Mouse (Mus musculus): ENCODE measurements around the gene Metrn. TPM values are rescaled to one million over a fixed set of nuclear protein-coding genes. Genes with fewer than 3 reads are reported as not detected.

The Metrn gene
- polyA plus RNA-seq, 1 experiment from 2014 or later, result 41.9 TPM

- Histone ChIP-seq H3K27me3 (replicated peaks) (no peaks in the 10 kb centered on the region), H3K27ac (no peak overlapping the region), H3K36me3 (no peaks in the 10 kb centered on the region), H3K9me3 (no peaks in the 10 kb centered on the region), H3K4me3 (replicated peaks) (no peak overlapping the region), H3K4me1 (replicated peaks) (peaks cover 5% of the 10 kb centered on the region; the same call in 1 of the 2 replicates), H3K9ac (no peak overlapping the region), H3K4me2 (replicated peaks) (no peak overlapping the region)
- peak; percentile 57 for ATAC-seq
- WGBS, result 12% methylated on average over 4 of the region's 4 CpGs
These were observed 41.1 kb downstream of the Metrn start for GRCm38 (mm10) chr17:25755627-25756377.

GRCm38 (mm10) chr17:25755086-25755485 is 41.9 kb downstream of the Metrn start:
- H3K4me1 ChIP-seq (replicated peaks), result peaks cover 5% of the 10 kb centered on the region; the same call in 1 of the 2 replicates
- no peaks in the 10 kb centered on the region for H3K9me3 ChIP-seq
- no peak for ATAC-seq
- H3K27me3 ChIP-seq (replicated peaks), result no peaks in the 10 kb centered on the region
- 77% methylated on average over 4 of the region's 4 CpGs for WGBS
- no peak overlapping the region for H3K4me3 ChIP-seq (replicated peaks)
- no peak overlapping the region for H3K4me2 ChIP-seq (replicated peaks)
- no peak overlapping the region for H3K27ac ChIP-seq
- no peaks in the 10 kb centered on the region for H3K36me3 ChIP-seq
- no peak overlapping the region for H3K9ac ChIP-seq

- Histone ChIP-seq H3K9ac (no peak within 1 kb of the TSS), H3K4me1 (replicated peaks) (peaks cover 5% of the 10 kb centered on the region; the same call in 1 of the 2 replicates), H3K36me3 (no peaks in the 10 kb centered on the region), H3K27me3 (replicated peaks) (no peaks in the 10 kb centered on the region), H3K9me3 (no peaks in the 10 kb centered on the region), H3K4me3 (replicated peaks) (no peak within 1 kb of the TSS), H3K4me2 (replicated peaks) (no peak within 1 kb of the TSS), H3K27ac (no peak within 1 kb of the TSS)
- ATAC-seq, result peak; percentile 37; the same call in 1 of the 2 replicates
- 78% methylated on average over 9 of the region's 9 CpGs for WGBS
These were observed 42.7 kb downstream of the Metrn start, which contains the start of gene Msln for GRCm38 (mm10) chr17:25754241-25754640. Gene Msln, minus strand, starts transcription at chr17:25754378.

GRCm38 (mm10) chr17:25751446-25751845 is 45.5 kb downstream of the Metrn start:
- 31% methylated on average over 5 of the region's 5 CpGs for WGBS
- no peaks in the 10 kb centered on the region for H3K9me3 ChIP-seq
- no peak overlapping the region for H3K4me3 ChIP-seq (replicated peaks)
- no peak overlapping the region for H3K9ac ChIP-seq
- H3K4me2 ChIP-seq (replicated peaks), result no peak overlapping the region
- no peaks in the 10 kb centered on the region for H3K27me3 ChIP-seq (replicated peaks)
- peaks cover 5% of the 10 kb centered on the region; the same call in 1 of the 2 replicates for H3K4me1 ChIP-seq (replicated peaks)
- no peak for ATAC-seq
- no peak overlapping the region for H3K27ac ChIP-seq
- H3K36me3 ChIP-seq, result no peaks in the 10 kb centered on the region

- H3K9me3 ChIP-seq, result no peaks in the 10 kb centered on the region
- H3K4me3 ChIP-seq (replicated peaks), result no peak overlapping the region
- no peaks in the 10 kb centered on the region for H3K36me3 ChIP-seq
- no peak overlapping the region for H3K27ac ChIP-seq
- no peak overlapping the region for H3K9ac ChIP-seq
- no peak for ATAC-seq
- no peaks in the 10 kb centered on the region for H3K27me3 ChIP-seq (replicated peaks)
- peaks cover 5% of the 10 kb centered on the region; the same call in 1 of the 2 replicates for H3K4me1 ChIP-seq (replicated peaks)
- H3K4me2 ChIP-seq (replicated peaks), result no peak overlapping the region
- WGBS, result 86% methylated on average over 6 of the region's 6 CpGs
These were observed 47.6 kb downstream of the Metrn start for GRCm38 (mm10) chr17:25749314-25749713.

- Histone ChIP-seq H3K36me3 (no peaks in the 10 kb centered on the region), H3K27ac (no peak overlapping the region), H3K9me3 (no peaks in the 10 kb centered on the region), H3K4me2 (replicated peaks) (no peak overlapping the region), H3K9ac (no peak overlapping the region), H3K4me3 (replicated peaks) (no peak overlapping the region), H3K4me1 (replicated peaks) (peaks cover 5% of the 10 kb centered on the region; the same call in 1 of the 2 replicates), H3K27me3 (replicated peaks) (no peaks in the 10 kb centered on the region)
- WGBS, result 82% methylated on average over 4 of the region's 4 CpGs
- ATAC-seq, result no peak
These were observed 48.7 kb downstream of the Metrn start for GRCm38 (mm10) chr17:25748238-25748637.

GRCm38 (mm10) chr17:25744311-25744710 is 52.6 kb downstream of the Metrn start:
- no peak for ATAC-seq
- no peak overlapping the region for H3K4me3 ChIP-seq (replicated peaks)
- 77% methylated on average over 10 of the region's 10 CpGs for WGBS

GRCm38 (mm10) chr17:25743831-25744230 is 53.1 kb downstream of the Metrn start:
- no peak for ATAC-seq
- no peaks in the 10 kb centered on the region for H3K4me1 ChIP-seq (replicated peaks)
- no peak overlapping the region for H3K9ac ChIP-seq
- no peaks in the 10 kb centered on the region for H3K27me3 ChIP-seq (replicated peaks)
- 90% methylated on average over 9 of the region's 9 CpGs for WGBS
- no peaks in the 10 kb centered on the region for H3K36me3 ChIP-seq
- H3K4me2 ChIP-seq (replicated peaks), result no peak overlapping the region
- no peaks in the 10 kb centered on the region for H3K9me3 ChIP-seq
- no peak overlapping the region for H3K27ac ChIP-seq
- no peak overlapping the region for H3K4me3 ChIP-seq (replicated peaks)

More at GRCm38 (mm10) chr17:25744311-25744710, 52.6 kb downstream of the Metrn start:
- H3K27ac ChIP-seq, result no peak overlapping the region
- no peaks in the 10 kb centered on the region for H3K36me3 ChIP-seq
- H3K4me2 ChIP-seq (replicated peaks), result no peak overlapping the region
- H3K9ac ChIP-seq, result no peak overlapping the region
- no peaks in the 10 kb centered on the region for H3K9me3 ChIP-seq
- H3K4me1 ChIP-seq (replicated peaks), result no peaks in the 10 kb centered on the region
- H3K27me3 ChIP-seq (replicated peaks), result no peaks in the 10 kb centered on the region

Other genes with a start within 250 kb of the Metrn start
- 5.8 and 6.1 TPM in 2 replicates for gene Sox8, start 226.4 kb downstream of the Metrn start, polyA plus RNA-seq (2015; fragmentation: Nextera tagmentation; extraction: Ambion mirVana)
- 33.0 and 35.9 TPM in 2 replicates for gene Lmf1, start 218.1 kb downstream of the Metrn start, polyA plus RNA-seq (2015; fragmentation: Nextera tagmentation; extraction: Ambion mirVana)
- gene Gng13, start 80.0 kb downstream of the Metrn start, polyA plus RNA-seq (2015; fragmentation: Nextera tagmentation; extraction: Ambion mirVana), result 2.6 and 2.9 TPM in 2 replicates
- 23.5 and 26.8 TPM in 2 replicates for gene Chtf18, start 69.7 kb downstream of the Metrn start, polyA plus RNA-seq (2015; fragmentation: Nextera tagmentation; extraction: Ambion mirVana)
- 16.4 and 17.0 TPM in 2 replicates for gene Rpusd1, start 69.5 kb downstream of the Metrn start, polyA plus RNA-seq (2015; fragmentation: Nextera tagmentation; extraction: Ambion mirVana)
- gene Mslnl, start 61.1 kb downstream of the Metrn start, polyA plus RNA-seq (2015; fragmentation: Nextera tagmentation; extraction: Ambion mirVana), result 0.06 TPM in 1 of 2 replicates, not detected in the other
- 21.6 and 22.1 TPM in 2 replicates for gene Msln, start 42.8 kb downstream of the Metrn start, polyA plus RNA-seq (2015; fragmentation: Nextera tagmentation; extraction: Ambion mirVana)
- gene Narfl, start 23.4 kb downstream of the Metrn start, polyA plus RNA-seq (2015; fragmentation: Nextera tagmentation; extraction: Ambion mirVana), result 29.0 and 31.5 TPM in 2 replicates
- gene Haghl, start 11.5 kb downstream of the Metrn start, polyA plus RNA-seq (2015; fragmentation: Nextera tagmentation; extraction: Ambion mirVana), result 37.9 and 41.5 TPM in 2 replicates
- gene Ccdc78, start 10.6 kb downstream of the Metrn start, polyA plus RNA-seq (2015; fragmentation: Nextera tagmentation; extraction: Ambion mirVana), result 0.15 and 0.40 TPM in 2 replicates
- 82.5 and 101 TPM in 2 replicates for gene Fam173a, start 4.2 kb downstream of the Metrn start, polyA plus RNA-seq (2015; fragmentation: Nextera tagmentation; extraction: Ambion mirVana)
- not detected in 2 replicates for gene AC134908.4, start 1.5 kb downstream of the Metrn start, polyA plus RNA-seq (2015; fragmentation: Nextera tagmentation; extraction: Ambion mirVana)
- 3.1 and 4.1 TPM in 2 replicates for gene Fbxl16, start 11.9 kb upstream of the Metrn start, polyA plus RNA-seq (2015; fragmentation: Nextera tagmentation; extraction: Ambion mirVana)
- 25.4 and 27.7 TPM in 2 replicates for gene Wdr24, start 26.5 kb upstream of the Metrn start, polyA plus RNA-seq (2015; fragmentation: Nextera tagmentation; extraction: Ambion mirVana)
- gene Jmjd8, start 31.7 kb upstream of the Metrn start, polyA plus RNA-seq (2015; fragmentation: Nextera tagmentation; extraction: Ambion mirVana), result 45.1 and 49.4 TPM in 2 replicates
- 297 and 322 TPM in 2 replicates for gene Stub1, start 36.3 kb upstream of the Metrn start, polyA plus RNA-seq (2015; fragmentation: Nextera tagmentation; extraction: Ambion mirVana)
- 1.8 and 1.9 TPM in 2 replicates for gene Rhbdl1, start 40.2 kb upstream of the Metrn start, polyA plus RNA-seq (2015; fragmentation: Nextera tagmentation; extraction: Ambion mirVana)
- gene Gm20683, start 44.6 kb upstream of the Metrn start, polyA plus RNA-seq (2015; fragmentation: Nextera tagmentation; extraction: Ambion mirVana), result 1.1 and 2.4 TPM in 2 replicates
- gene Rhot2, start 47.7 kb upstream of the Metrn start, polyA plus RNA-seq (2015; fragmentation: Nextera tagmentation; extraction: Ambion mirVana), result 19.2 and 22.1 TPM in 2 replicates
- 14.0 and 18.7 TPM in 2 replicates for gene Wdr90, start 64.4 kb upstream of the Metrn start, polyA plus RNA-seq (2015; fragmentation: Nextera tagmentation; extraction: Ambion mirVana)
- gene Mcrip2, start 71.6 kb upstream of the Metrn start, polyA plus RNA-seq (2015; fragmentation: Nextera tagmentation; extraction: Ambion mirVana), result 73.0 and 77.0 TPM in 2 replicates
- 53.5 and 67.8 TPM in 2 replicates for gene Mettl26, start 77.9 kb upstream of the Metrn start, polyA plus RNA-seq (2015; fragmentation: Nextera tagmentation; extraction: Ambion mirVana)
- 0.29 and 0.36 TPM in 2 replicates for gene Wfikkn1, start 83.7 kb upstream of the Metrn start, polyA plus RNA-seq (2015; fragmentation: Nextera tagmentation; extraction: Ambion mirVana)
- gene Rab40c, start 122.6 kb upstream of the Metrn start, polyA plus RNA-seq (2015; fragmentation: Nextera tagmentation; extraction: Ambion mirVana), result 21.4 and 24.9 TPM in 2 replicates
- 52.1 and 56.4 TPM in 2 replicates for gene Pigq, start 147.8 kb upstream of the Metrn start, polyA plus RNA-seq (2015; fragmentation: Nextera tagmentation; extraction: Ambion mirVana)
- 0.10 and 0.46 TPM in 2 replicates for gene Nhlrc4, start 147.8 kb upstream of the Metrn start, polyA plus RNA-seq (2015; fragmentation: Nextera tagmentation; extraction: Ambion mirVana)
- 0.20 and 0.28 TPM in 2 replicates for gene A930017K11Rik, start 155.4 kb upstream of the Metrn start, polyA plus RNA-seq (2015; fragmentation: Nextera tagmentation; extraction: Ambion mirVana)
- gene Capn15, start 188.7 kb upstream of the Metrn start, polyA plus RNA-seq (2015; fragmentation: Nextera tagmentation; extraction: Ambion mirVana), result 18.5 and 25.1 TPM in 2 replicates